Mouse (Mus musculus): Measurements from ENCODE around the gene Ankrd6.

The Ankrd6 gene

GRCm38 (mm10) chr4:32862011-32862750 lies 88.5 kb downstream of the Ankrd6 start:
- DNase-seq (ENCODE audit: low read depth): no peak

GRCm38 (mm10) chr4:32860184-32860965 lies 90.3 kb downstream of the Ankrd6 start:
- DNase-seq (ENCODE audit: low read depth): no peak

- no peak for DNase-seq (ENCODE audit: low read depth)
Observed at GRCm38 (mm10) chr4:32855580-32855979, 95.1 kb downstream of the Ankrd6 start.

DNA sequence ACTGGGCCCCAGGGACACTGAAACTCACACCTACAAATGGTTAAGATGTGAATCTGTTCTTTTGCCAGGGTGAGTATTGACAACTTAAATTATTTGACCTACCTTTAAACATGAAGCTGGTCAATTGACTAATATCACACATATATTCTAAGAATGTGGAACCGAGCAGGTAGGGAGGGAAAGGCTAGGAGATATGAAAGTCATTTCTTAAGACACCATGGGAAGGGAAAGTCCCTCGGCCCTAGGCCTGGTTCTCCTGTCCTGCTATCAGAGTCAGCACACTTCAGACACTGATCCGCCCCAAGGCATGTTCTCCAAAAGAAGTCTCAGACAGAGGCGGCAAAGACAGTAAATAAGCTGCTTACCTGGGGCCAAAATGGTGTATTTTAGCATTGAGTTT lies 95.7 kb downstream of the Ankrd6 start:
- no peak for DNase-seq (ENCODE audit: low read depth)

- DNase-seq (ENCODE audit: low read depth): peak; percentile 12
Observed at GRCm38 (mm10) chr4:32853609-32854188, 96.9 kb downstream of the Ankrd6 start.

DNA sequence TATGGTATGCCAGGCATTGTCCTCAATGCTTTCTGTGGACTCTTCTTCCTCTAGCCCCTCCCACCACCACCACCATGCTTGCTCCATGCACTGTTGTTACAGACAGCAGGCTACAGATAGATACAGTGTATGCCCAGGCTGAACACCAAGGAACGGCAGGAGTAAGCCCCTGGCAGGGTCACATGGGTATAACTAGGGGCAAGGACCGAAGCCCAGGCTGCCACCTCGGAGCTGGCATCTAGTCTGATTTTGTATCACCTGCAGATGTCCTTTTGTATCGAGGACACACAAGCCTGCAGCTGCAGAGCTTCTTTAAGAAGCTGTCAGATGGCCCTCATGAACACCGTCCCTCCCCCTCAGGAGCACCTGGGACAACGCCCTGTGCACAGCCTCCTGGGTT lies 97.8 kb downstream of the Ankrd6 start:
- DNase-seq (ENCODE audit: low read depth): no peak

DNA sequence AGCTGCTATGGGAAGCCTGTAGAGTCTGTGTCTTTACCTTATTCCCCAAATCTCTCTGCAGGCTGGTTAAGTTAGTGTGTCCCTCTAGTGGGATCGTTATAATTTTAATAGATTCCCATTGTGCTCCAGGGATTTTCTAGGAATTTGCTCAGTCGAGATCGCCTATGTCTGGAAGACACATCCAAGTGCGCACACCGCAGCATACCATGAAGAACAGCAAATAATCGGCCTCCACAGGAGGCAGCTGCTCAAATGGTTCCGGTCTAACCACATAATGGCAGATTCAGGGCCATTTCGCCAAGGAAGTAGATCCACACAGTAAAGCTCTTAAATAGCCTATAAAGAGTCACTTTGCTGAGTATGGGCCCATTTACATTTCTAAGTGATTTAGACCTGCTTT lies 98.3 kb downstream of the Ankrd6 start:
- DNase-seq (ENCODE audit: low read depth): no peak

DNA sequence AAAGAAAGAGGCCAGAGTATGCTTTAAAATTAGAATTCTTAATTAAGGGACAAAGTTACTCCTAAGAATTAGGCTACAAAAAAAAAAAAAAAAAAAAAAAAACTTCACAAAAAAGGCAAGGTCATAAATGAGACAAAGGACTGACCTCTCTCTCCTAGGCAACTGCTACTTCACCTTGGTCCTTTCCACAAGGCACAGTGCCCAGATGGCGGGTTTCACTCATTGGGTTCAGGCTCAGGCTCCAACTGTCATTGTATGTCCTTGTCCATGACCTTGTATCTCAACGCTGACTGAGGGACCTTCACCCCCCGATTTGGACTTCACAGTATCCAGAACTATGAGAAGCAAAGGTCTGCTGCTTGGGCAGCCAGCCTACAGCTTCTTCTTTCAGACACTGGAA lies 112.2 kb downstream of the Ankrd6 start:
- no peak for DNase-seq (ENCODE audit: low read depth)

DNA sequence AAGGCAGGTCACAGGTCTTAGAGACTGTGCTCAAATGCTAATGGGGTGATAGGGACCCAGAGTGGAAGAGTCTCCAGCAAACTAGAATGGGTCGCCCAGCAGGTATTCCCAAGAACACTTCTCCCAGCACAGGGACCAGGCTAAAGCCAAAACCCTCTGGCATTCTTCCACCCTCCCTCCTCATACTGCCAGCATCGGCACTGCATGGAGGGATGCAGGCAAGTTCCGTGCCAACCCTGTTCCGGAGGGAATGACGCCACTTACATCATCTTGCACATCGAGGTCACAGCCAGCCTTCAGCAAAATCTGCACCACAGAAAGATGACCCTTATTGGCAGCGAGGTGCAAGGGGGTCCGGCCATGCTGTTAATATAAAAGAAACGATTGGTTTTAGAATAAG lies 114.6 kb downstream of the Ankrd6 start:
- DNase-seq (ENCODE audit: low read depth): no peak

DNA sequence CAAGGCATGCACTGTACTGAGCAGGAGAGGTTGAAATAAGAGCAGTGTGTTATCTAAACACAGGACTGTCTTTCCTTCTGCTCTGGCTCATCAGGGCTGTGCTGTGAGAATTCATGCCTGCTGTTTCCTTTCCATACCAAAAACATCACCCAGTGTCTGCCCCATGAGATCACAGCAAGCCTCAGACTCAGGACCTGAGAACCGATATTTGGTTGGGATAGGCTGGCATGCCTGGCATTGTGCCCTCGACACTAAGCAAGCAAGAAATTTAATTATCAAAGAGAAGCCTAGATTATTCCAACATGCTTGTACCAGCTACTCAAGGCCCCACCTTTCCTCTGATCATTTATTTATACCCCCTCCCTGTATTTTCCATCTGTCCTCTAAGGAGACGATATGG lies 116.1 kb downstream of the Ankrd6 start:
- no peak for DNase-seq (ENCODE audit: low read depth)

- DNase-seq (ENCODE audit: low read depth): no peak
Observed at GRCm38 (mm10) chr4:32833494-32834282, 117.0 kb downstream of the Ankrd6 start.

- no peak for DNase-seq (ENCODE audit: low read depth)
Observed at GRCm38 (mm10) chr4:32829316-32829715, 121.3 kb downstream of the Ankrd6 start.

DNA sequence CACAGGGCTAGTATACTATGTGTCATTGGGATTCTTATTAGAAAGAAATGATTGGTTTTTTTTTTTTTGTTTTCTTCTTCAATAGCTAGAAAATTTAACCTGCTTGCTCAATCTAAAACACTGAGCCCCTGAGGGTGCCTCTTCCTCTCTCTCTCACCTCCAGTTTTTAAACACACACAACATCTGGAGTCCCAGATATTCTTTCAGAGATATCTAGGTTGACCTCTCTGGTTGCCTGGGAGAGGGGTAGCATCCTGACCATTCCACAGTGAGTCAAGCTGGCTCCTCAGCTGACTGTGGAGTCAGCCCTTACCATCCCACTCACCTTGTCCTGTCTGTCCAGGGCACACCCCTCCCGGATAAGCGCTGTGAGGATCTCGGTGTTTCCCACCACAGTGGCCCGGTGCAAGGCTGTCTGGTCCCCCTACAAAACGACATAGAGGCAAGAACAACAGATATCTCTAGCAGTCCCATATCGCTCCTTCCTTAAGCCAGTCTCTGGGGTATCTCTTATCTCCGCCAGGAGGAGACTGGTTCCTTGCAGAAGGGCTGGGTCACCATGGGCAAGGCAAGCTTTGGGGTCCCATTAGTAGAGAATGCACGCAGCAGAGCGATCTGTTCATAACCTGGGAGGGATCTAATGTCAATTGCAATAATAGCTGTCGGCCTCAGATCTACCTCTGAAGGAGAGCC lies 122.1 kb downstream of the Ankrd6 start:
- no peak for DNase-seq (ENCODE audit: low read depth)

GRCm38 (mm10) chr4:32826925-32827324 lies 123.7 kb downstream of the Ankrd6 start:
- DNase-seq (ENCODE audit: low read depth): peak; percentile 26

- no peak for DNase-seq (ENCODE audit: low read depth)
Observed at GRCm38 (mm10) chr4:32824254-32824653, 126.4 kb downstream of the Ankrd6 start.

- DNase-seq (ENCODE audit: low read depth): no peak
Observed at GRCm38 (mm10) chr4:32820676-32821075, 130.0 kb downstream of the Ankrd6 start.

GRCm38 (mm10) chr4:32817478-32817877 lies 133.2 kb downstream of the Ankrd6 start:
- DNase-seq (ENCODE audit: low read depth): no peak

GRCm38 (mm10) chr4:32800577-32801170 lies 150.0 kb downstream of the Ankrd6 start:
- DNase-seq (ENCODE audit: low read depth): peak; percentile 22

- peak; percentile 82 for DNase-seq (ENCODE audit: low read depth)
Observed at GRCm38 (mm10) chr4:32799966-32800576, 150.6 kb downstream of the Ankrd6 start, which contains the start of gene Lyrm2. Gene Lyrm2 (plus strand): TSS chr4:32800253.

DNA sequence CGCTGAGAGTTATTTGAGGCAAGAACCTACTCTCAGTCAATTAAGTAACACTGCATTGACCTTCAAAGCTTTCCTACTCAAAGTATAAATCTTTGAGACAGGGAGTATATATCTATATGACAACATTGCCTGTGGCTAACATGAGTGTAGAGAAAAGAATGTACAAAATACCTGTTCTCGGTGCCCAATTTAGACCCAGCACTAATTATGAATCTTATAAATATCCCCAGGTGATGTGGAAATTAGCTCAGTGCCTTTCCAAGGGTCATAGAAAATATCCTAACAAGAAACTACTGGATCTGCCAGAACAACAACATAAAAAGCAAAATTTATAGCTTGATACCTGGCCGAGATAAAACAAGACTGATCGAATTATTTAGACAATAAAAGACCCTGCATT lies 151.7 kb downstream of the Ankrd6 start:
- no peak for DNase-seq (ENCODE audit: low read depth)

GRCm38 (mm10) chr4:32789020-32789419 lies 161.6 kb downstream of the Ankrd6 start:
- DNase-seq (ENCODE audit: low read depth): no peak
